Mouse (Mus musculus): ENCODE results near the gene Bcl10. TPM values are rescaled to one million over a fixed set of nuclear protein-coding genes. Genes with fewer than 3 reads are reported as not detected.

The Bcl10 gene
- polyA plus RNA-seq, 1 experiment from 2014 or later, result 57.7 TPM

- ATAC-seq (replicated peaks; ENCODE audit: low FRiP score, low read depth) (peak; percentile 100), DNase-seq (ENCODE audit: low spot score) (peak; percentile 100)
- TF ChIP-seq CTCF (IDR thresholded peaks at IDR 0.05; ENCODE audit: low read depth), result 0 out of 2 replicates have a peak, but pooled peaks have one; percentile 15
- Histone ChIP-seq H3K9me3 (replicated peaks; ENCODE audit: low read length) (no peaks in the 10 kb centered on the region), H3K4me1 (replicated peaks; ENCODE audit: insufficient read depth, low read length) (peaks cover 10% of the 10 kb centered on the region; the same call in 1 of the 2 replicates), H3K27ac (peak overlapping the region; percentile 98), H3K4me3 (replicated peaks; ENCODE audit: low read depth, low read length) (peak overlapping the region; percentile 91), H3K9ac (ENCODE audit: low read depth, low read length) (peak overlapping the region; percentile 94), H3K27me3 (ENCODE audit: insufficient read depth, low read length) (no peaks in the 10 kb centered on the region), H3K36me3 (ENCODE audit: insufficient read depth, low read length) (peaks cover 8% of the 10 kb centered on the region; the same call in 1 of the 2 replicates), H3K4me2 (ENCODE audit: low read length) (peak overlapping the region; percentile 59)
- 1% methylated on average over 58 of the region's 58 CpGs for WGBS
Observed at GRCm38 (mm10) chr3:145923874-145924577, 1.4 kb downstream of the Bcl10 start.

GRCm38 (mm10) chr3:145924649-145925337 lies 2.2 kb downstream of the Bcl10 start:
- peaks cover 8% of the 10 kb centered on the region; the same call in 1 of the 2 replicates for H3K36me3 ChIP-seq (ENCODE audit: insufficient read depth, low read length)
- no peak for TF ChIP-seq CTCF (IDR thresholded peaks at IDR 0.05; ENCODE audit: low read depth)
- no peaks in the 10 kb centered on the region for H3K9me3 ChIP-seq (replicated peaks; ENCODE audit: low read length)
- 3% methylated on average over 39 of the region's 39 CpGs for WGBS
- H3K4me3 ChIP-seq (replicated peaks; ENCODE audit: low read depth, low read length), result peak overlapping the region; percentile 91
- peak overlapping the region; percentile 59 for H3K4me2 ChIP-seq (ENCODE audit: low read length)
- peak overlapping the region; percentile 98 for H3K27ac ChIP-seq
- peak; percentile 73 for DNase-seq (ENCODE audit: low spot score)
- H3K4me1 ChIP-seq (replicated peaks; ENCODE audit: insufficient read depth, low read length), result peaks cover 10% of the 10 kb centered on the region; the same call in 1 of the 2 replicates
- peak overlapping the region; percentile 94 for H3K9ac ChIP-seq (ENCODE audit: low read depth, low read length)
- peak; percentile 5; the same call in 1 of the 2 replicates for ATAC-seq (replicated peaks; ENCODE audit: low FRiP score, low read depth)
- H3K27me3 ChIP-seq (ENCODE audit: insufficient read depth, low read length), result no peaks in the 10 kb centered on the region

GRCm38 (mm10) chr3:145925506-145925905 lies 2.9 kb downstream of the Bcl10 start:
- no peak for TF ChIP-seq CTCF (IDR thresholded peaks at IDR 0.05; ENCODE audit: low read depth)
- H3K4me2 ChIP-seq (ENCODE audit: low read length), result peak overlapping the region; percentile 59
- DNase-seq (ENCODE audit: low spot score), result no peak
- H3K27me3 ChIP-seq (ENCODE audit: insufficient read depth, low read length), result no peaks in the 10 kb centered on the region
- peaks cover 10% of the 10 kb centered on the region; the same call in 1 of the 2 replicates for H3K4me1 ChIP-seq (replicated peaks; ENCODE audit: insufficient read depth, low read length)
- H3K36me3 ChIP-seq (ENCODE audit: insufficient read depth, low read length), result peaks cover 8% of the 10 kb centered on the region; the same call in 1 of the 2 replicates
- no peak overlapping the region for H3K27ac ChIP-seq
- H3K9me3 ChIP-seq (replicated peaks; ENCODE audit: low read length), result no peaks in the 10 kb centered on the region
- WGBS, result 57% methylated on average over 5 of the region's 5 CpGs
- peak overlapping the region; percentile 91 for H3K4me3 ChIP-seq (replicated peaks; ENCODE audit: low read depth, low read length)
- ATAC-seq (replicated peaks; ENCODE audit: low FRiP score, low read depth), result no peak
- no peak overlapping the region for H3K9ac ChIP-seq (ENCODE audit: low read depth, low read length)

DNA sequence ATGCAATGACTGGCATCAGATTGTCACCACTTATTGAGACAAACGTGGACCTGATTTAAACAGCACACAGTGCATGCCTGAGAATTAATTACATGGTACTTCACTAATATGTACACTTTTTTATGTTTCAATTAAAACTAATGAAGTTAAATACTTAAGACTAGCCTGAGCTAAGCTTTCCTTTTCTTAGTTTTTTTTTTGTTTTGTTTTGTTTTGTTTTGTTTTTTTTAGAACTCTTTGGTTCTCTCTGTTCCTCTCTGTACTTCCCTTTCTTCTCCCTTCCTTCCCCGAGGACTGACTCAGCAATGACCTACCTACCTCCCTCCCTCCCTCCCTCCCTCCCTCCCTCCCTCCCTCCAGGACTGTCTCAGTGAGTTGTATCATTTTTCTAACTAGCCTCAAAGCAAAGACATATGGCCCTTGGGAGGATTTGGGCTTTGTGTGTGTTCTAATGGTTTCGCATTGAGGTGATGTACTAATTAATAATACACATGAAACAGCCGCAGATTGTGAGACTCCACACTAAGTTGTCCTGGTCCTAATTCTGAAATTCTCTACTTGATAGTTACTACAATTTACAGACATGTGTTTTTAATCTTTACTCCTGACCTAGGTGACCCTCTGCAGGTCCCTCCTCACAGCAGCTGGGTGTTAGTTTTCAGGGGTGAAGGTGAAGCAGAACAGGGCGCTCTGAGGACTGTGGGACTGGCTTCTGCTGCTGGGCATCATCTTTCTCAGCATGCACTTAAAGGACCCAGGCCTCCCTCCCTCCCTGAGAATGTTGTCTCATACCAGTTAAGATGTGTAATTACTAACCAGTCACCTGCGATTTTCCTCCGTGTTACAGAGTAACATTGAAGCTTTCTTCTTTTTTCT lies 7.2 kb downstream of the Bcl10 start:
- no peak overlapping the region for H3K4me2 ChIP-seq (ENCODE audit: low read length)
- peaks cover 7% of the 10 kb centered on the region; the same call in 1 of the 2 replicates for H3K4me1 ChIP-seq (replicated peaks; ENCODE audit: insufficient read depth, low read length)
- no peak overlapping the region for H3K9ac ChIP-seq (ENCODE audit: low read depth, low read length)
- H3K36me3 ChIP-seq (ENCODE audit: insufficient read depth, low read length), result peaks cover 27% of the 10 kb centered on the region
- no peak for TF ChIP-seq CTCF (IDR thresholded peaks at IDR 0.05; ENCODE audit: low read depth)
- ATAC-seq (replicated peaks; ENCODE audit: low FRiP score, low read depth) (no peak), DNase-seq (ENCODE audit: low spot score) (peak; percentile 25)
- no peaks in the 10 kb centered on the region for H3K27me3 ChIP-seq (ENCODE audit: insufficient read depth, low read length)
- H3K27ac ChIP-seq, result no peak overlapping the region
- H3K4me3 ChIP-seq (replicated peaks; ENCODE audit: low read depth, low read length), result no peak overlapping the region
- 43% methylated on average over 7 of the region's 7 CpGs for WGBS
- H3K9me3 ChIP-seq (replicated peaks; ENCODE audit: low read length), result no peaks in the 10 kb centered on the region

DNA sequence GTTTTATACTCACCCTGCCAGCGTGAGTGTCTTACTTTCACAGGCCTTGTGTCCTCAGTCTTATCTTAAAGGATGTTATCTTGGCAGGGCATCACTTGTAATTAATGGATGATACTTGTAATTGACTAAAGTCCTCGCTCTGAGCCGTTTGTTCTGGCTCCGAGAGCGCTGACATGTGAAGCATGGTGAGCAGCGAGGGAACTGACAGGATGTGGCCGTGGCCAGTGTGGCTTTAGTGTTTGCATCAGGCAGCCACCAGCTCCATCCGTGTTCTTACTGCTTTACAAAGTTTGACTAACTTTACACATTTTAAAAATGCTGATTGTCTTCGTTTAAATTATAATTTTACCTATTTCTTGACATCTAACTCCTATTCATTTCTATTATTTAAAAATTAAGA lies 11.2 kb downstream of the Bcl10 start:
- ATAC-seq (replicated peaks; ENCODE audit: low FRiP score, low read depth), result no peak
- 68% methylated on average over 9 of the region's 9 CpGs for WGBS

More for the DNA sequence above, 11.2 kb downstream of the Bcl10 start:
- Histone ChIP-seq H3K4me3 (replicated peaks; ENCODE audit: low read depth, low read length) (no peak overlapping the region), H3K9ac (ENCODE audit: low read depth, low read length) (no peak overlapping the region), H3K27ac (no peak overlapping the region), H3K4me2 (ENCODE audit: low read length) (no peak overlapping the region), H3K36me3 (ENCODE audit: insufficient read depth, low read length) (peaks cover 21% of the 10 kb centered on the region), H3K27me3 (ENCODE audit: insufficient read depth, low read length) (no peaks in the 10 kb centered on the region), H3K4me1 (replicated peaks; ENCODE audit: insufficient read depth, low read length) (0 out of 2 replicates have a peak, but pooled peaks cover 2% of the 10 kb centered on the region), H3K9me3 (replicated peaks; ENCODE audit: low read length) (no peaks in the 10 kb centered on the region)
- DNase-seq (ENCODE audit: low spot score), result no peak
- no peak for TF ChIP-seq CTCF (IDR thresholded peaks at IDR 0.05; ENCODE audit: low read depth)
